Mouse (Mus musculus): ENCODE data around the gene Ehd1. TPM values are rescaled to one million over a fixed set of nuclear protein-coding genes. Genes with fewer than 3 reads are reported as not detected.

Gene Ehd1
- total and polyA plus RNA-seq, 3 experiments = 65.9 to 105 TPM; not detected in 1

DNA sequence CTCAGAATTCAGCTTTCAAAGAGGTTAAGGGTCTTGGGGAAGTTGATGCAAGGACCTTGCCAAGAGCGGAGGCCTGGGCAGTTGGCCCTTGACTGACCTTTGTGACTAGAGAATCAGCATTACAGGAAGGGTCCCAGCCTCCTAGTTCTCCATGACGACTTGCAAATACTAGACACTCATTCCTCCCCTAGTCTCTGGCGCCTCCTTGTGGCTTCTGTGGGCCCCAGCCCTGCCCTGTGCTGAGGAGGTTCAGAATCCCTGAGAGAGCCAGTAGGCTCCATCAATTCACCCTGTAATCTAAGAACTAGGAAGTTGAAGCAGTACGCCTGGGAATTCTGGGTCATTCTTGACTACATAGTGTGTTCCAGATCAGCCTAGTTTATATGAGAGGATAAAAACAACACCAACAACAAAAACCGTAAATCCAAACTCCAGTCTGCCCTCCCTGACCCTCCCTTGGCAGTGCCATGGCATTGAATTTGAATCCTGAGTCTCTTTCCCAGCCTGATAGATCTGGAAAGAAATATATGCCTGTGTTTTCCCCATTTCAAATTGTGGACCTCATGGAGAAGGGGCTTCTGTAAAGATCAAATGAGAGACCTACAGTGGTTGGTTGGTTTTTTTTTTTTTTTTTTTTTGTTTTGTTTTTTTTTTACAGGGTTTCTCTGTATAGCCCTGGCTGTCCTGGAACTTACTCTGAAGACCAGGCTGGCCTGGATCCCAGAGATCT is 28.4 kb downstream of the Ehd1 start:
- Histone ChIP-seq H3K36me3 (ENCODE audit: control insufficient read depth in 1 of 2, insufficient read depth in 2 of 2, low read length in 2 of 2) (peaks cover 0 to 26% of the 10 kb centered on the region in 2 experiments; a peak in 2 of 4 replicates), H3K27me3 (ENCODE audit: control insufficient read depth in 1 of 2, insufficient read depth in 2 of 2, low read length in 2 of 2) (no peaks in the 10 kb centered on the region), H3K79me2 (ENCODE audit: control insufficient read depth, insufficient read depth, low read length, poor library complexity) (no peaks in the 10 kb centered on the region; the same call in 1 of the 2 replicates), H3K4me1 (ENCODE audit: control insufficient read depth in 1 of 2, insufficient read depth in 2 of 2, low read length in 2 of 2) (peaks cover 15 to 29% of the 10 kb centered on the region in 2 experiments), H3K9ac (ENCODE audit: control insufficient read depth, low read depth, low read length, poor library complexity, severe bottlenecking) (peak overlapping the region; percentile 1; the same call in 1 of the 2 replicates), H3K4me3 (ENCODE audit: control insufficient read depth in 1 of 2, insufficient read depth in 1 of 2, low read depth in 2 of 2, low read length in 2 of 2) (no peak overlapping the region), H3K9me3 (replicated peaks; ENCODE audit: insufficient read depth, low read length) (no peaks in the 10 kb centered on the region), H3K27ac (ENCODE audit: control insufficient read depth, low read depth, low read length) (no peak overlapping the region)
- peak; percentile 93 for DNase-seq (ENCODE audit: low read depth, low spot score)
- TF ChIP-seq MAZ (IDR thresholded peaks at IDR 0.05; ENCODE audit: low read depth, low read length) = 0 out of 2 replicates have a peak, but pooled peaks have one; percentile 13
- TF ChIP-seq E2F4 (IDR thresholded peaks at IDR 0.05; ENCODE audit: borderline replicate concordance, low read depth, low read length) = no peak
- TF ChIP-seq BHLHE40 (IDR thresholded peaks at IDR 0.05; ENCODE audit: borderline replicate concordance, low read depth, low read length) = no peak
- TF ChIP-seq JUND (IDR thresholded peaks at IDR 0.05; ENCODE audit: low read depth, low read length) = no peak
- TF ChIP-seq ZMIZ1 (IDR thresholded peaks at IDR 0.05; ENCODE audit: low read depth, low read length) = no peak
- TF ChIP-seq ZKSCAN1 (IDR thresholded peaks at IDR 0.05; ENCODE audit: low read depth, low read length) = no peak
- peak; percentile 72 for TF ChIP-seq SIN3A (IDR thresholded peaks at IDR 0.05; ENCODE audit: low read length)
- TF ChIP-seq SMC3 (IDR thresholded peaks at IDR 0.05; ENCODE audit: low read depth, low read length) = peak; percentile 97
- peak; percentile 88 for TF ChIP-seq ZNF384 (IDR thresholded peaks at IDR 0.05; ENCODE audit: low read depth, low read length)
- TF ChIP-seq ELF1 (IDR thresholded peaks at IDR 0.05; ENCODE audit: low read depth, low read length) = no peak
- no peak; the same call in none of the 2 replicates for TF ChIP-seq RAD21 (IDR thresholded peaks at IDR 0.05; ENCODE audit: low read depth, low read length)
- no peak for TF ChIP-seq NRF1 (IDR thresholded peaks at IDR 0.05; ENCODE audit: insufficient read depth, low read depth, low read length, poor library complexity, severe bottlenecking)
- no peak for TF ChIP-seq RCOR1 (IDR thresholded peaks at IDR 0.05; ENCODE audit: low read depth, low read length)
- TF ChIP-seq TCF12 (IDR thresholded peaks at IDR 0.05; ENCODE audit: low read depth, low read length) = no peak
- TF ChIP-seq MAX (IDR thresholded peaks at IDR 0.05; ENCODE audit: low read length) = no peak
- no peak for TF ChIP-seq POLR2AphosphoS5 (IDR thresholded peaks at IDR 0.05; ENCODE audit: borderline replicate concordance, low read depth, low read length)
- no peak for TF ChIP-seq TBP (IDR thresholded peaks at IDR 0.05; ENCODE audit: low read depth, low read length)
- TF ChIP-seq MAFK (IDR thresholded peaks at IDR 0.05; ENCODE audit: borderline replicate concordance, low read depth, low read length) = no peak
- TF ChIP-seq MYB (IDR thresholded peaks at IDR 0.05; ENCODE audit: low read depth, low read length) = no peak
- TF ChIP-seq NELFE (IDR thresholded peaks at IDR 0.05; ENCODE audit: low read depth, low read length) = no peak
- TF ChIP-seq CHD2 (IDR thresholded peaks at IDR 0.05; ENCODE audit: low read length) = no peak
- TF ChIP-seq MYC (IDR thresholded peaks at IDR 0.05; ENCODE audit: low read depth, low read length) = no peak
- TF ChIP-seq CHD1 (IDR thresholded peaks at IDR 0.05; ENCODE audit: low read depth, low read length) = no peak
- no peak for TF ChIP-seq KAT2A (conservative IDR thresholded peaks at IDR 0.05; ENCODE audit: low read depth, low read length)
- no peak for TF ChIP-seq POLR2A (IDR thresholded peaks at IDR 0.05; ENCODE audit: control insufficient read depth in 1 of 2, insufficient read depth in 1 of 2, low read depth in 1 of 2, low read length in 2 of 2, poor library complexity in 1 of 2)
- TF ChIP-seq GABPA (IDR thresholded peaks at IDR 0.05; ENCODE audit: low read depth, low read length) = no peak
- no peak for TF ChIP-seq USF2 (IDR thresholded peaks at IDR 0.05; ENCODE audit: borderline replicate concordance in 1 of 2, insufficient read depth in 1 of 2, low read depth in 1 of 2, low read length in 2 of 2)
- TF ChIP-seq ETS1 (IDR thresholded peaks at IDR 0.05; ENCODE audit: low read depth, low read length) = no peak
- TF ChIP-seq UBTF (IDR thresholded peaks at IDR 0.05; ENCODE audit: borderline replicate concordance, insufficient read depth, low read depth, low read length) = no peak
- peak; percentile 50; the same call in 1 of the 2 replicates for TF ChIP-seq HCFC1 (IDR thresholded peaks at IDR 0.05; ENCODE audit: low read depth, low read length)
- TF ChIP-seq TAL1 (IDR thresholded peaks at IDR 0.05; ENCODE audit: low read length) = no peak
- no peak for TF ChIP-seq POLR2AphosphoS2 (IDR thresholded peaks at IDR 0.05; ENCODE audit: low read length)
- TF ChIP-seq MXI1 (IDR thresholded peaks at IDR 0.05; ENCODE audit: low read depth, low read length) = peak; percentile 38; the same call in 1 of the 2 replicates
- no peak for TF ChIP-seq USF1 (IDR thresholded peaks at IDR 0.05; ENCODE audit: low read depth, low read length)
- TF ChIP-seq EP300 (IDR thresholded peaks at IDR 0.05; ENCODE audit: low read depth in 1 of 2, low read length in 2 of 2) = no peak
- no peak for TF ChIP-seq MEF2A (IDR thresholded peaks at IDR 0.05; ENCODE audit: extremely low read depth, insufficient replicate concordance, low read depth, low read length, poor library complexity, severe bottlenecking)
